Mouse (Mus musculus): ENCODE results near the gene Lmo4. TPM values are rescaled to one million over a fixed set of nuclear protein-coding genes. Genes with fewer than 3 reads are reported as not detected.

Lmo4 gene
- total RNA-seq, 1 experiment from 2014 or later, result 47.0 TPM

DNA sequence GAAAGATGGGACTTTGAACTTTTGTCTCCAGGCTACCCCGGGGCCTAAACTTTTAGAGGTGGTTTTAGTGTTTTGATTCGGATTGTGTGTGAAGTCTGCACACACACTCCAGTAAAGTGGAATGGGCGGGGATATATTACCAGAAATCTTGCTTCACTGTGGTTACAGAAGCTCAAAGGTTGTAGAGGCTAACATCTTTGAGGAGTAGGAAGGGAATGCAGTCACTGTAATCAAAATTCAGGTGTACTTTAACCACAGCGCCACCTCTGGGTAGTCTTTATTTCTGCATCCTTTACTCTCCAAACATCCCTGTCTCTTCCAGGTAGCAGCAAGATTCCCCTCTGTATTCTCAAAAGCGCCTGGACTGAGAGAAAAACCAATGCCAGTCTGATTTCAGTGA, 2.5 kb upstream of the Lmo4 start:
- peak; percentile 33 to 34; a peak in 2 of 4 replicates for ATAC-seq (replicated peaks in 1 of 2; ENCODE audit: insufficient read depth in 1 of 2, low FRiP score in 2 of 2, low TSS enrichment in 1 of 2, low read depth in 1 of 2, poor library complexity in 2 of 2, severe bottlenecking in 2 of 2)

DNA sequence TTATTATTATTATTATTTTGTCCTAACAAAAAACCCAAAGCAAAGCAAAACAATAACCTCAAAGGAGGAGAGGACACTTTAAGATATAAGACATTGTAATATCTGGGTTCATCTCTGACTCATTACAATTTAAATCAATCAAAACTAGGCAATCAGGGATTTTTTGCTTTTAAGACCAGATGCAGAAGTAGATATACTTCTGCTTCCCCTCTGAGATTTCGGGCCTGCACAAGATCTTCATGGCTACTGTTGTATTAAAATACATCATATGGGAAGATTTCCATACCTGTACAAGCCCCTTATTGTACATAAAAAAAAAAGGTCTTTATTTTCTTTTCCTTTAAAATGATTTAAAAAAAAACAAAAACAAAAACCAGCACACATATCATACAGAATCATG, 1.9 kb upstream of the Lmo4 start:
- no peak for ATAC-seq (replicated peaks in 1 of 2; ENCODE audit: insufficient read depth in 1 of 2, low FRiP score in 2 of 2, low TSS enrichment in 1 of 2, low read depth in 1 of 2, poor library complexity in 2 of 2, severe bottlenecking in 2 of 2)

DNA sequence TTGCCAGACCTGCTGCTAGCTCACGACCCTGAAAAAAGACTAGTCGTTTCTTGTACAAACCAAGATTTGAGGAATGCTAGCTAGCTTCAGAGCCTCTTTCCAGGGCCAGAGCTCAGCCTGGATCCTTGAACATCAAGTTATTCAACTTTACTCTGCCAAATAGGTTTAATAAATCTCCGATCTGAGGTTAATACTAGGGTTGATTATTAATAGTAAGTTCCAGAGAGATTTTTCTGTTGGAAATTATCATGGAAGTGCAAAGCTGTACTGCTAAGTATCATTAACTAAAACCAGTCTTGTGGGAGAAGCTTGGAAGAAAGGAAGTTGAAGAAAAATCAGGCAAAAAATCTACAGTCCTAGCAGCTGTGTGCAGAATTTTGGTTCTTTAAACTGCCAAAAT, 1.2 kb upstream of the Lmo4 start:
- ATAC-seq (replicated peaks in 1 of 2; ENCODE audit: insufficient read depth in 1 of 2, low FRiP score in 2 of 2, low TSS enrichment in 1 of 2, low read depth in 1 of 2, poor library complexity in 2 of 2, severe bottlenecking in 2 of 2), result no peak

DNA sequence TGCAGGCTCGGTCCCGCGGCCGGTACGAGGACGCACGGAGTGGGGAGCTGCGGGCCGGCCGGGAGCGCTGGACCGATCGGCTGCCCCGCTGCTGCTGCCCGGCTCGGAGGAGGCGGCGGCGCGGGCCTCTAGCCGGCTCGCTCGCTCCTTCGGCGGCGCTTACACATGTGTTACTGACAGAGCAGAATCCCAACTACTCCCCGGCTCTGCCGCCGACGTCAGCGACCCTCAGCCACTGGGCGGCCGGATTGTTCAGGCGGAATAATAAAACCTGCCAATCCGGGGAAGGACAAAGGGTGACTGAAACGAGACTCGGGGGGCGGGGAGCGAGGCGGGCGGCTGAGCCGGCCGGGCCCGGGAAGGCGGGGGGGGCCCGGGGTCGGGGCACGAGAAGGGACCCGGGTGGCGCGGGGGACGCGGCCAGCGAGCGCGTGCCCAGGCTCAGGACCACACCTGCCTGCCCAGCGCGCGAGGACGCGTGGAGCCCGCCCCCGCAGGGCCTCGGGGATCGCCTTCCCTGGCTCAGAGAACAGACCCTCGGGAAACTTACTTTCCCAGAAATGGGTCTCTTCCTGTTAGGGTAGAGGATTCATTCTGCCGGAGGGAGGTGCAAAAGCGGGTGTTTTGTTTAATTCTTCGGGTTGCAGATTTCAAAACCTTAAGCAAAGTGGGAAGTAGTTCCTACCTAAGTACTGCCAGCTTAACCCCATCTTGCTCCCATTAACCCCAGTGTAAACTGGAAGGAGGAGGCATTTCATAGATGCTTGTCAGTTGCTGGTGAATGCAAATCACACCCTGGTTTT, 532 bp upstream of the Lmo4 start:
- ATAC-seq (replicated peaks in 1 of 2; ENCODE audit: insufficient read depth in 1 of 2, low FRiP score in 2 of 2, low TSS enrichment in 1 of 2, low read depth in 1 of 2, poor library complexity in 2 of 2, severe bottlenecking in 2 of 2), result peak; percentile 77 to 80

DNA sequence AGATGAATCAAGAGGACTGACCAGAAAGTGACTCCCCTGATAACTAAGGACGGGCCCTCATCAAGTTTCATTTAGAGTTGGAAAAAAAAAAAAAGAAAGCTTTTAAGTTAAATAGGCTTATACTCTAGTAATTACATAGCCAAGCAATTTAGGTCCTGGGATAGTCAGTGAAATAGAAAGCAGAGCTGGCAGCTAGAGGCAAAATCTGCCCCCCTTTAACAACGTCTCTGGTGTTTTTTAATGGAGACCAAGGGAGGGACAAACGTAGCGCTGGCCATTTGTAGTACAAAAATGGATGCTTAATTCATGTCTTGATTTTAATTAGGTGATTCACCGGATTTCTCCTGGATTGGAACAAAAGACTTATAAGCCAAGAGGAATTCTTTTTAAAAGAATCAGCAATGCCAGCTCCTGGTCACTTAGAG, 1.0 kb downstream of the Lmo4 start:
- ATAC-seq (replicated peaks in 1 of 2; ENCODE audit: insufficient read depth in 1 of 2, low FRiP score in 2 of 2, low TSS enrichment in 1 of 2, low read depth in 1 of 2, poor library complexity in 2 of 2, severe bottlenecking in 2 of 2), result no peak

DNA sequence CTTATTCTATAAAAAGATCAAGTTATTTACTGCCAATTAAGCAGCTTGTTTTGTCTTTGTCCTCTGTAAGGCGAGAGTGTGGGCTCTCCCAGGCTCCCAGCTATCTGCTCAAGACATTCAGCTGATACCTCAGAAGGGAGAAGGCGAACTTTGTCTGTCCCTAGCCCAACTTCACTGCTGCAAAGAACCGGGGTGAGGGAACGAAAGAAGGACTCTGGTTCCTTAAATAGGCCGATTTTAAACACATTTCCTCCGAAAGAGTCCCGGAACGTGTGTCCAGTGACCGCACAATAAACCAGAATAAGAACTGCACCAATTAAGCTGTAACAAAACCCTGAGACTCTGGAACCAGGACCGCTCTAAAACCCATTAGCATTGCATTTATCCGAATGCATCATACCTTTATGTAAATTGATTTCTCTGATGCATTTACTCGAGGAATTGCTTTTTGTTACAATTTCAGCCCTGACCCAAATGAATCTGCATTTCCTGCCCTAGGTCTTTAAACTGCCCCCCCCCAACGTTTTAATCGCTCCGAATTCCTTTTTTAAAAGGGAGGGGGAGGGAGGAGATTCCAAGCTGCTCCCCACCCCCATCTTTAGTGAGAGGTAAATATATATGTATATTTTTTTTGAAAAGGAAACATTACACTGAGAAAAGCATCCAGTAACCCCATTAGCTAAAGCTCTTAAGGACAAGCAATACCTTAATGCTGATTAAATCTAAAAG, 1.6 kb downstream of the Lmo4 start:
- ATAC-seq (replicated peaks in 1 of 2; ENCODE audit: insufficient read depth in 1 of 2, low FRiP score in 2 of 2, low TSS enrichment in 1 of 2, low read depth in 1 of 2, poor library complexity in 2 of 2, severe bottlenecking in 2 of 2), result no peak

DNA sequence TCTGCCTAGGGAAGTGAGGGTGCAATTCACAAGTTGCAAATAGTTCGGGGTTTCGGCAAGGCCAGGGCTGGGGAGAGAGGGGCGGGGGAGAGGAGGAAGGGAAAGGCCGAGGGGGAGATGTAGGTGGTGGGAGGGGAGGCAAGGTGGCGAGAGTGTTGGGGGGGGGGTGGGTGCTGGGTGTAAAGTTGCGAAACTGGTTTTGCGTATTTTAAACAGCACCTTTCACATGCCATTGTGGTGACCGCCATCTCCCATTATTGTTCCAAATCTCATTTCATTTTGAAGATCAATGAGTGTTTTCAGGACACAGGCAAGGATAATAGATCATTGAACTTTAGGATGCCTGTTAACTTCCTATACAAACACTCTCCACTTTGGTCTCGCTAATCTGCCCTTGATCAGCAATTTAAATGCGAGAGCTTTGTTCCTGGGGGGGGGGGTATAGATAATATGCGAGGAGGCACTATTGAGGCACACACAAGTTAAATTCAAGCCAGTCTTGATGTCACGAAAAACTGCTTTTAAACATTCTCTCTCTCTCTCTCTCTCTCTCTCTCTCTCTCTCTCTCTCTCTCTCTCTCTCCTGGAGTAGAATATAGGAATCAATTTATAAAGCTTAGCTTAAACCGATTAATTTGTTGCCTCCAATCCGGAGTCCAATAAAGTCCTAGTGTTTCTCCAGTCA, 2.3 kb downstream of the Lmo4 start:
- peak; percentile 9 to 27; a peak in 3 of 4 replicates for ATAC-seq (replicated peaks in 1 of 2; ENCODE audit: insufficient read depth in 1 of 2, low FRiP score in 2 of 2, low TSS enrichment in 1 of 2, low read depth in 1 of 2, poor library complexity in 2 of 2, severe bottlenecking in 2 of 2)

DNA sequence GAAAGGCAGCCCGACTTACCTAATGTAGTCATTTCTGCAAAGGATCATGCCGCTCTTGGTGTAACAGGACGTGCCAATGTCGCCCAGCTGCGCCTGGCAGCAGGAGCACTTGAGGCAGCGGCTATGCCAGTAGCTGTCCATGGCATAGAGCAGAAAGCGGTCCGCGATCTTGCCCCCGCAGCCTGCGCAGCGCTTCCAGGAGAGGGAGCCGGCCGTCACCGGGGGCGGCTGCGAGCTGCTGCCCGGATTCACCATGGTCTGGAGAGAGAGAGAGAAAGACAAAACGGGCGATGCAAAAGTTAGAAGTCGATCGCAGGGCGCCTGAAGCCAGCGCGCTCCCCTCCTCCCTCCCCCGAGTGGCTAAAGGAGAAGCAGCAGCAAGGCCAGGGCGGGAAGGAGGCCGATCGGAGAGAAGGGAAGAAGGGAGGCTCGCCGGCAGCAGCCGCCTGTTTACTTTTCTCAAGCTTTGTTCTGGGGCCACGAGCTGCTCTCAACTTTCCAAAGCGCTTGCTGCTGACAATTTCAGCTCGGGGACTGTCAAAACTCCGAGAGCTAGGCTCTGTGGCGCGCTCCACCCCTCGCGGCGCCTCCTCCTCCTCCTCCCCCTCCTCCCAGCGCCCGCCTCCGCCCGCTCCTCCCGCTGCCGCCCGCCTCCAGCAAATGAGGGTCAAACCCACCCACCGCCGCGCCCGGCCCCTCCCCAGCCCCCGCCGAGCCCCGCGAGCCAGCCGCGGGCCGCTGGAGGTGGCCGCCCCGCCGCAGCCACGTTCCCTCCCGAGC, 3.0 kb downstream of the Lmo4 start:
- peak; percentile 8 to 25 for ATAC-seq (replicated peaks in 1 of 2; ENCODE audit: insufficient read depth in 1 of 2, low FRiP score in 2 of 2, low TSS enrichment in 1 of 2, low read depth in 1 of 2, poor library complexity in 2 of 2, severe bottlenecking in 2 of 2)

DNA sequence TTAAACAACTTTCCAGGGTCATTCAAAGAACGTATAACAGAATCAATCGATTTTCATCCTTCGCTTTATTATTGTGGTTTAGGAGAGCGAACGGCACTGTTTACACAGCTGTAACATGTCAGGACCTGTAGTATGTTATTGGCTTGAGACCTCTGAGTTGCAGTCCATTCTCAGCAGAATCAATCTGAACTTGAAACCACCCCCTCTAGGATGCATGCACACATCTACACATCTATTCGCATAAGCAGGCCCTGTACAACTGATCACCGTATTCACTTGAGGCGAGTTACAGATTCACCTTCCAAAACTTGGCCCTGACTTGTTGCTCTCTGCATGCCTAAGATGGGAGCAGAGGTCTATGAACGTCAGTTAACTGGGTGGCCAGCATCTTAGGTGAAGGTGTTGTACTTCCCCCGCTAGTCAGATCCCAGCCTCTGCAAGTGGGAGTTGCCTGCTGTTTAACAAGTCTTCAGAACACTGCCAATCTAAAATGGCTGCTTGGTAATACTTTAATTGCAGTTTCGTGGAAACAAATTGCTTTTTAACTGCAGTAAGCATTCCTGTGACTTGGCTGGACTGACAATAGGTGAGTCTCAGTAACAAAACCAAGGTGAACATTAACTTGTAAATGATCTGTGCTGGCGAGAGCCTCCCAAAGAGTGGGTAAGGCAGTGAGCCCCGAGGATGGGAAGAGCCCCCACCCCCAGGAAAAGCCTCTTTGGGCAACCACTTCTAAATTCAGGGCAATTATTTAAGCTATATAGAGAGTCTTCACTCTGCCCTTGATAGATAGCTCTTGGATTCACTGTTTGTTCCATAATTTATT, 19.5 kb downstream of the Lmo4 start:
- ATAC-seq (replicated peaks in 1 of 2; ENCODE audit: insufficient read depth in 1 of 2, low FRiP score in 2 of 2, low TSS enrichment in 1 of 2, low read depth in 1 of 2, poor library complexity in 2 of 2, severe bottlenecking in 2 of 2), result no peak

DNA sequence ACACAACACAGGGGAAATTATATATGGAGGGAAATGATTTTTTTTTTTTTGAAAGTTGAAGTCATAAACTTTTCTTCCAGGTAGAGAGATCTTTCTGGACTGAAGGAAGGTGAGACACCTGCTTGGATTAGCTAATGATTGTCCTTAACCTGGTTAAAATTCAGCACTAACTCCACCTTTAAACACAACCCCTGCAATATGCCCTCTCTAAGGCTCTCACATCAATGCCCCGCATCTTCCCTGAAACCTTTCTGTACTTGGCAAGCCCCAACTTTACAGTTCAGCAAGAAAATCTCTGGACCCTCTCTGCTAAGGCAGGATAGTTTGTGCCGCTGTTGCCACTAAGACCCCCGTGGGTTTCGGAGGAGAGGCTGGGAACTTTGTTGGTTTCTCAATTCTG, 20.1 kb downstream of the Lmo4 start:
- ATAC-seq (replicated peaks in 1 of 2; ENCODE audit: insufficient read depth in 1 of 2, low FRiP score in 2 of 2, low TSS enrichment in 1 of 2, low read depth in 1 of 2, poor library complexity in 2 of 2, severe bottlenecking in 2 of 2), result no peak

DNA sequence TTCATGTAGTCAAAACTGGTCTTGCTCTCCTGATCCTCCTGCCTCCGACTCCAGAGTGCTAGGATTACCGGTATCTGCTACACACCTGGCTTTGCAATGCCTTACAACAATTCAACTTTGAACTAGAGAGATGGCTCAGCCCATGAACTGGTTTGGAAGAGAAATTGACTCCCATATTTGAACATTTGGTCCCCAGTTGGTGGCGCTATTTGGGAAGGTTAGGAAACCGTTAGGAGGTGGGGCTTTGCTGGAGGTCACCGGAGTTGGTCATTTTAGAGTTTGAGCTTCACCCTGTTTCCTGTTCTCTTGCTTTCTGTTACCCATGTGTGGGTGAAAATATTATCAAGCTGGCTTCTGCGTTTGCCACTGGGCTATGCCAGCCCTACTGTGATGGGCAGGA, 22.8 kb downstream of the Lmo4 start:
- ATAC-seq (replicated peaks in 1 of 2; ENCODE audit: insufficient read depth in 1 of 2, low FRiP score in 2 of 2, low TSS enrichment in 1 of 2, low read depth in 1 of 2, poor library complexity in 2 of 2, severe bottlenecking in 2 of 2), result no peak

DNA sequence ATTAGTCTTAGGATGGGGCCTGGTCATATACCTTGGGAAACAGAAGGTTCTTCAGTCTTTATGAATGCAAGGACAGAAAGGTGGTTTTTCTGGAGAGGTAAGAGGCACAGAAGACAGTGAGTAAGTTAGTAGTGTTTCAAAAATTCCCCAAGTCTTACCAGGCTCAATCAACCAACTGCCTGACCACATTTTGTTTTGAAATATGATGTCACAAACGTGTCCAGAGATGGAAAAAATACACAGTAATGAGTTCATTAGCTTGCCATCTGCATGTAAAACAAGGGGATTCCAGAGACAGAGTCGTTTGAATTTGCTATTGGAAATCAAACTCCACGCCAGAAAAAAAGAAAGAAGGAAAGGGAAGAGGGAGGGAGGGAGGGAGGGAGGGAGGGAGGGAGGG, 26.1 kb downstream of the Lmo4 start:
- ATAC-seq (replicated peaks in 1 of 2; ENCODE audit: insufficient read depth in 1 of 2, low FRiP score in 2 of 2, low TSS enrichment in 1 of 2, low read depth in 1 of 2, poor library complexity in 2 of 2, severe bottlenecking in 2 of 2), result no peak

DNA sequence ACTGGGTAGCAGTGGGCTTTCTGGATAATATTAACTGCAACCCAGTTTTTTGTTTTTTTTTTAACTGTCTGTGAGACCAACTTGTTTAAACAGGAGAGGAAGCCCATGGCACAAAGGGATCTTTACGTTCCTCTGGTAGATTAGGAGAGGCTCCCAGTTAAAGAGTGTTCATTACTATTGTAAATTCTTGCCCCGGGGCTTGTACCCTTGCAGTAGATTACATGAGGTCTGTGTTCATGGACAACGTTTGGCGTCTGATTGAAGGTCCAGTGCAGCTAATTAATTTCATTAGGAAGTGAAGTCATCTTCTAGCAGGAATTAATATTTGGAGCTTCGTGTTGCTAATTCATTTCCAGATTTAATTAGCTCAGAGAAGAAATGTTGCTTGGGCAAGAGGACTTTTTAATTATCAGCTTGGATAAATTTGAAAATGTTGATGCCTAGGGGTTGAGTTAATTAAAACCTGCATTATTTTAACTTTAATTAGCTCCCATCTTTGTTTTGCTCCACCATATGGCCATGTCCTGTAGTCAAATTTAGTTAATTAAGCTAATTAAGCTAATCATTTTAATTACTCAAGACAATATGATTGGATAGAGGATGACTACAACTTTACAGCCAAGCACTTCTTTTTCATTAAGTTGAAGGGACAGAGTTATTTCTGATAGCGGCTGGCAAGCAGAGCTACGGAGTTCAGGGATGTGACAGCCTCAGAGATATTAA, 31.0 kb downstream of the Lmo4 start:
- no peak for ATAC-seq (replicated peaks in 1 of 2; ENCODE audit: insufficient read depth in 1 of 2, low FRiP score in 2 of 2, low TSS enrichment in 1 of 2, low read depth in 1 of 2, poor library complexity in 2 of 2, severe bottlenecking in 2 of 2)

DNA sequence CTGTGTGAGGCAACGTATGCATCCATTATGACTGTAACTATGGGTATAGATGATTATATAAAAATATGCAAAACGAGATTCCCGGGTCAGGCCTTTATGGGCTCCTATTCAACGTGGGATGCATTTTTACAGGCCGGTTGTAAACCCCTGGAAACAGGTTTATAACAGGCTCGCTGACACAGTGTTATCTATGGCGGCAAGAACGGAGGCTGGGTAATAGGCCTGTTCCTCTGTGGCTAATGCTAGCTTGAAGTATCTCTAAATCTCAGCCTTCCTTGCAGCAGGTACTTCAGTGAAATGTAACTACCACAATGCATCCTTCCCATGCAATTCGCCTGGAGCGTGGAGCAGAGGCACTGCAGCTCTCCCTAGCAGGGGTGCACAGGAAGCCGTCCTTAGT, 31.9 kb downstream of the Lmo4 start:
- no peak for ATAC-seq (replicated peaks in 1 of 2; ENCODE audit: insufficient read depth in 1 of 2, low FRiP score in 2 of 2, low TSS enrichment in 1 of 2, low read depth in 1 of 2, poor library complexity in 2 of 2, severe bottlenecking in 2 of 2)

DNA sequence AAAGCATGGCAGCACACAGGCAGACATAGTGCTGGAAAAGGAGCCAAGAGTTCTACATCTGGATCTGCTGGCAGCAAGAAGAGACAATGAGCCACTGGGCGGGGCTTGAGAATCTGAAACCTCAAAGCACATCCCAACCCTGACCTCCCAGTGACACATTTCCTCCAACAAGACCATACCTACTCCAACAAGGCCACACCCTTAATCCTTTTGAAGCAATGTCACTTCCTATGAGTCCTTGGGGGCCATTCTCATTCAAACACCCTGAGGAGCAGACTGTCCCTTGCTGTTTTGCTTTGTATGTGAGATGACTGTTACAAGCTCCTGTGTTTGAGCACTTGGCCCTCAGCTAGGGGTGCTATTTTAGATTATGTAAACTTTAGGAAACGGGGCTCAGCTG, 33.3 kb downstream of the Lmo4 start:
- no peak for ATAC-seq (replicated peaks in 1 of 2; ENCODE audit: insufficient read depth in 1 of 2, low FRiP score in 2 of 2, low TSS enrichment in 1 of 2, low read depth in 1 of 2, poor library complexity in 2 of 2, severe bottlenecking in 2 of 2)

DNA sequence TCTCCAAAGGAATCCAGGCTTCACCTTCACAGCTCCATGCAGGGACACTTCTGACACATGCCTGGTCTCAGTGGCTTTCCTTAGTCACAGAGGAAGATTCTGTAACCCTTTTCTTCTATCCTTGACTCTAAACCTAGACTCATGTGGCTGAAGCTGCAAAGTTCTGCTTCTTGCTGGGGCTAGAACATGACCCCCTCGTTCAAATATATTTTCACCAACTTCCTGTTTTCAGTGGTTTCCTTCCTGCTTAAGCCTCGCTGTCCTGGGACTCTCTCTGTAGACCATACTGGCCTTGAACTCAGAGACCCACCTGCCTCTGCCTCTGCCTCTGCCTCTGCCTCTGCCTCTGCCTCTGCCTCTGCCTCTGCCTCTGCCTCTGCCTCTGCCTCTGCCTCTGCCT, 34.5 kb downstream of the Lmo4 start:
- no peak for ATAC-seq (replicated peaks in 1 of 2; ENCODE audit: insufficient read depth in 1 of 2, low FRiP score in 2 of 2, low TSS enrichment in 1 of 2, low read depth in 1 of 2, poor library complexity in 2 of 2, severe bottlenecking in 2 of 2)

Data from hematopoietic stem cell, adult 5-6 weeks (primary cell).